Mouse (Mus musculus) thymus, adult 2 months (tissue): Measurements from ENCODE around the gene Uox.

Experiments
- CTCF ChIP-seq: fragments of 200-500 bp; IDR thresholded peaks from 2 replicates; pipeline ENCODE4 v1.5.1; 2012; ENCODE audit warnings: mild to moderate bottlenecking, control low read depth, low read length, moderate library complexity, borderline replicate concordance; ENCODE audit not compliant: control insufficient read depth, poor library complexity, insufficient read depth; ENCODE audit errors: extremely low read depth
- POLR2A ChIP-seq: fragments of 200-500 bp; IDR thresholded peaks from 2 replicates; pipeline ENCODE4 v1.6.1; 2012; ENCODE audit warnings: mild to moderate bottlenecking, low read length, control low read depth, moderate library complexity; ENCODE audit not compliant: control insufficient read depth, poor library complexity, insufficient read depth; ENCODE audit errors: extremely low read depth

DNA sequence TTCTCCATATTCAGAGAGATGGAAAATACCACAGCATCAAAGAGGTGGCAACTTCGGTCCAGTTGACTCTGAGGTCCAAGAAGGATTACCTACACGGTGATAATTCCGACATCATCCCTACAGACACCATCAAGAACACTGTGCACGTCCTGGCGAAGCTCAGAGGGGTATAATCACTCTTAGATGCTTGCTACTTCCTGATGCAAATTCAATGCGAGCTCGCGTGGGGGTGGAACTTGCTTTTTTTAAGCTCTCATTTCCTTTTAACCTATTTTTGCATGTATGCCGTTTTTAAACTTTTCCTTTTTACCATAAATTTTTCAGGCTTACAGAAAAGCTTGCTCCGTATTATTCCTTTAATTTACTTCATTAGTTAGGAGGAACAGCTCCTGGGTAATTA lies 40.1 kb downstream of the Uox start:
- TF ChIP-seq CTCF = no peak
- TF ChIP-seq POLR2A = no peak
